Mouse (Mus musculus): ENCODE data around the gene Casp8ap2.

The Casp8ap2 gene

GRCm38 (mm10) chr4:32615034-32615881 lies at the start of gene Casp8ap2:
TSS of gene Casp8ap2 (plus strand) at chr4:32615451.
- peak; percentile 90 for DNase-seq (ENCODE audit: low spot score)

- DNase-seq (ENCODE audit: low spot score), result no peak
Measured at GRCm38 (mm10) chr4:32569054-32569453, 46.2 kb upstream of the Casp8ap2 start.

- no peak for DNase-seq (ENCODE audit: low spot score)
Measured at GRCm38 (mm10) chr4:32569995-32570938, 45.0 kb upstream of the Casp8ap2 start.

GRCm38 (mm10) chr4:32570939-32571317 lies 44.3 kb upstream of the Casp8ap2 start:
- no peak for DNase-seq (ENCODE audit: low spot score)

- DNase-seq (ENCODE audit: low spot score), result no peak
Measured at GRCm38 (mm10) chr4:32571441-32571840, 43.8 kb upstream of the Casp8ap2 start.

- DNase-seq (ENCODE audit: low spot score), result no peak
Measured at GRCm38 (mm10) chr4:32572118-32572517, 43.1 kb upstream of the Casp8ap2 start.

GRCm38 (mm10) chr4:32573586-32573985 lies 41.7 kb upstream of the Casp8ap2 start:
- DNase-seq (ENCODE audit: low spot score), result no peak

- DNase-seq (ENCODE audit: low spot score), result no peak
Measured at GRCm38 (mm10) chr4:32574604-32575003, 40.6 kb upstream of the Casp8ap2 start.

- no peak for DNase-seq (ENCODE audit: low spot score)
Measured at GRCm38 (mm10) chr4:32575165-32575564, 40.1 kb upstream of the Casp8ap2 start.

GRCm38 (mm10) chr4:32579850-32580249 lies 35.4 kb upstream of the Casp8ap2 start:
- no peak for DNase-seq (ENCODE audit: low spot score)

GRCm38 (mm10) chr4:32584181-32584580 lies 31.1 kb upstream of the Casp8ap2 start:
- no peak for DNase-seq (ENCODE audit: low spot score)

GRCm38 (mm10) chr4:32586596-32586995 lies 28.7 kb upstream of the Casp8ap2 start:
- no peak for DNase-seq (ENCODE audit: low spot score)

- no peak for DNase-seq (ENCODE audit: low spot score)
Measured at GRCm38 (mm10) chr4:32587543-32587942, 27.7 kb upstream of the Casp8ap2 start.

- DNase-seq (ENCODE audit: low spot score), result no peak
Measured at GRCm38 (mm10) chr4:32588237-32588636, 27.0 kb upstream of the Casp8ap2 start.

GRCm38 (mm10) chr4:32601135-32601534 lies 14.1 kb upstream of the Casp8ap2 start:
- DNase-seq (ENCODE audit: low spot score), result no peak

GRCm38 (mm10) chr4:32602660-32603059 lies 12.6 kb upstream of the Casp8ap2 start, which contains the start of gene Gja10:
TSS of gene Gja10 (minus strand) at chr4:32602760.
- no peak for DNase-seq (ENCODE audit: low spot score)

- DNase-seq (ENCODE audit: low spot score), result no peak
Measured at GRCm38 (mm10) chr4:32621637-32622036, 6.4 kb downstream of the Casp8ap2 start.

- DNase-seq (ENCODE audit: low spot score), result no peak
Measured at GRCm38 (mm10) chr4:32651669-32652068, 36.4 kb downstream of the Casp8ap2 start.

GRCm38 (mm10) chr4:32656146-32656904 lies 41.1 kb downstream of the Casp8ap2 start:
- DNase-seq (ENCODE audit: low spot score), result no peak

- peak; percentile 71 for DNase-seq (ENCODE audit: low spot score)
Measured at GRCm38 (mm10) chr4:32656918-32657662, 41.8 kb downstream of the Casp8ap2 start, which contains the start of gene Mdn1. TSS of gene Mdn1 (plus strand) at chr4:32657119.

GRCm38 (mm10) chr4:32665843-32666242 lies 50.6 kb downstream of the Casp8ap2 start:
- no peak for DNase-seq (ENCODE audit: low spot score)
